Mouse (Mus musculus): ENCODE data around the gene Otud1.
A peak's percentile ranks its signal among the peaks of the same experiment; 100 is the strongest.

Otud1 gene

DNA sequence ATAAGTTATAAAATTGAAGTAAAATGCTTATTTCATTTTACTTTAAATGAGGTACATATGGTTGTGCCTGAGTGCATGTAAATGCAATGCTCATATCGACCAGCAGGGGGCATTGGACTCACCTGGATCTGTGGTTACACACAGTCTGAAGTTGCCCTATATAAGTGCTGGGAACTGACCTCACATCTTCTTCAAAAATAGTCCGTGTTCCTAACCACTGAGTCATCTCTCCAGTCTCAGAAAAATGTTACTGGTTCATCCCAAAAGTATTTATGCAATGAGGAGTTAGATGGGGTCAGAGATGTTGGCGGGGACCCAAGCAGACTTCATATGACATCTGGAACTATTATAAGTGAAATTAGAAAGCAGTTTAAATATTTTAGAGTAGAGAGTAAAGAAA is 25.4 kb downstream of the Otud1 start:
- no peak for DNase-seq

- no peak for DNase-seq
These were observed 28.1 kb downstream of the Otud1 start for GRCm38 (mm10) chr2:19685489-19686147.

- DNase-seq = no peak
These were observed 32.5 kb downstream of the Otud1 start for GRCm38 (mm10) chr2:19690094-19690493.

DNA sequence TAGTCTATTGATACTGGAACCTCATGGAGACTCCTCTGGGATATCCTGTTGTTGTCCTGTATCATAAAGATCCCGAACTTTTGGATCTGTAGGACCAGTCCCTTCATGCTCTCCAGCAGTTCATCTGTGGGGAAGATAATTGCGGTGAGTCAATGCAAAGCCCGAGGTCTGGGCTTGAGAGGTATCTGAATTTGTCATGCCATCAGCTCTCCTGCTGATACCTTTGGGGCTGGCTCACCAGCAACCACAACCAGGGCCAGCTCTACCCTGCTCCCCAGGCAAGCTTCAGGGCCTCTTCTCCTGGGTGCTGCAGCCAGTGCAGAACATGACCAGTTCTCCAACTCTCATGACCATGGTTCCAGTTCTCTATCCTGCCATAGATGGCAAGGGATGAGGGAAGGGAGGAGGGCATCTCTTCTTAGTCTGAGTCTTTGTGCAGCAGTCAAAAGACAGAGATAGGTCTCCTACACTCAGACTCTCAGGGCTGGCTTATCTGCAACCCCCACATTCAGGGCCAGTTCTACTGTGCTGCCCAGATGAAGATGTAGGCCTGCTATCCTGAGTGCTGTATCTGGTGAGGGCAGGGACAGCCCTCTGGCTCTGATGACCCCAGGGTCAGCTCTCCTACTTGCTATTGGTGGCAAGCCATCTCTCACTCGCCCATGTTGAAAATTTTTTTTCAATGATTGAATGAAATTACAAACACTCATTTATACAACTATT is 42.2 kb downstream of the Otud1 start:
- DNase-seq = no peak

- peak; percentile 79 for DNase-seq
These were observed 43.8 kb downstream of the Otud1 start for GRCm38 (mm10) chr2:19701386-19701785.

GRCm38 (mm10) chr2:19703020-19703613 is 45.6 kb downstream of the Otud1 start:
- DNase-seq = peak; percentile 65

- peak; percentile 39 for DNase-seq
These were observed 46.1 kb downstream of the Otud1 start for GRCm38 (mm10) chr2:19703670-19704069.

GRCm38 (mm10) chr2:19704272-19704671 is 46.7 kb downstream of the Otud1 start:
- no peak for DNase-seq

DNA sequence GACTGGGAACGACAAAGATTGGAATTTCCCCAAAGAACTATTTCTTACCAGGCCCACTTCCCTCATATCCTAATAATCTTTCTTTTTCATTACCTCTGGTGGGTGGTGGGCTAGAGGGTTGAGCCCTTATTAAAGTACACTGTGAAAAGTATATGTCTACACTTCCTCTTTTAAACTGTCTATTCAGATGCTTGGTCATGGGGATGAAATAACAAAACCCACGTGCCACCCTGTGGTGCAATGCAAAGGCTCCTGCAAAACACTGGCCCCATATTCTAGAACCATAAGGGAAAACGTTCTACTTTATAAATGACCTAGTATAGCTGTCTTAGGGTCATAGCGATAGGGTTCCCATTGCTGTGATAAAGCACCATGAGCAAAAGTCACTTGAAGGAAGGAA is 49.3 kb downstream of the Otud1 start:
- no peak for DNase-seq
